Mouse (Mus musculus) spleen, postnatal 10 days (tissue): ENCODE data around the gene Ins2.
A peak's percentile ranks its signal among the peaks of the same experiment; 100 is the strongest.

Experiments used
- DNase-seq, 2 experiments: peaks; one replicate each; pipeline ENCODE4 v3.0.0; 2021 to 2022; ENCODE audit warnings: low spot score in 2 of 2

The Ins2 gene

DNA sequence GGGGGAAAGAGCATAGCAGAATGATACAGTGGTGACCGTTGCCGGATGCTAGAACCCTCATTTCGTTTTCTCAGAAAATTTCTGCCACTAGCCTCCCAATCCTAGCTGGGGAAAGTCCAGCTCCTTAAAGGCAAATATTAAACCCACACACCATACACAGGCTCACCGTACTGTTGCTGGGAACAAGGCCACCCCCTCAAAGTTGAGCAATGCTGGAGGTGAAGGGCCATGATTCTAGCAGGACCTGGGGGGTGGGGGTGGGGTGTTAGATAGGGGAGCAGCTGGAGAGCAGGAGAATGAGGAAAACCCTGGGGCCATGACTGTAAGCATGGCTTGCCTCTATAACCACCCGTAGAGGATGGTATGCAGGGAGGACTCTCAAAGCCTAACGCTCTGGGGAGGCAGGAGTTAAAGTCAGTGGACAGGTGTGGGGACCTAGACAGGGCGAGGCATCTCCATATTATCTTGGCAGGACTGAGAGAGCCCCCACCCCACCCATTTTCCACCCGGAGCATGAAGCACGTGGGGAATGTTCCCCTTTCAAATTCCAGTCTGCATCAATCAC is 78.6 kb downstream of the Ins2 start:
- DNase-seq = no peak

DNA sequence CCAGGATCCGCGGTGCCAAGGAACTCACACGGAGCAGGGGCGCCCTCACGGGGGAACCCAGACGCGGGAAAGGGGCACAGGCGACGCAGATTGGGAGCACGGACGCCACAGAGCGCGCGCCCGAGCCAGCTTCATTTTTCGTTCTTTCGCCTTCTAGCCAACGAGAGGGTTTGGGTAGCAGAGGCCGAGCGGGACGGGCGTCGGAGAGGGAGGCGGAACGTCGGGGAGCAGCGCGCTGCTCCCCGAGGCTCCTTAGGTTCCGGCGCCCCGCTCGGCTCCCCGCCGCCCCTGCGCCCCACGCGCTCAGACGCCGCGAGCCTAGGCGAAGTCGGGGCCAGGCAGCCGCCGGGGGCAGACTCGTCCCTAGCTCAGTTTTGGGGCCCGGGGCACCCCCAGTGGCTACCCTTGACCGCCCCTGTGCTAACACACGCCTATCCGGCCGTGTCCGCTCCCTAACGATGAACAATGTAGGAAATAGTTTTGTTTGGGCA is 79.2 kb downstream of the Ins2 start:
- DNase-seq = peak in 1 of 2 experiments; percentile 42

DNA sequence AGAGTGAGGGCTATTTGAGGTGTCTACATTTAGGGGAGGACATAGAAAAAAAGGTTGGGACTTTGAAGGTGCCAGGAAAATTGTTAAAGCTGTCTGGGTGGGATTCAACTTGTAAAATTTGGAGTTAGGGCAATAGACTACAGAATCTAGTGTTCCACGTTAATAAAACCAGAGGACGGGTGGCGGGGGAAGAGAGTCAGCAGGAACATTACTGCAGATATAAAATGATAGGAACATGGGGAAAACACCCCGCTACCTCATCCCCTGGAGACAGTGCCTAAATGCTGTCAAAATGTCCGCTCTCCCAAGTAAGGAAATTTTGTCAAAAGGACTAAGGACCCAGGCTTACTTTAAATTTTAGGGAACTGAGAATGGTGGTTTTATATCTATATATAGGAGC is 80.0 kb downstream of the Ins2 start:
- no peak for DNase-seq

DNA sequence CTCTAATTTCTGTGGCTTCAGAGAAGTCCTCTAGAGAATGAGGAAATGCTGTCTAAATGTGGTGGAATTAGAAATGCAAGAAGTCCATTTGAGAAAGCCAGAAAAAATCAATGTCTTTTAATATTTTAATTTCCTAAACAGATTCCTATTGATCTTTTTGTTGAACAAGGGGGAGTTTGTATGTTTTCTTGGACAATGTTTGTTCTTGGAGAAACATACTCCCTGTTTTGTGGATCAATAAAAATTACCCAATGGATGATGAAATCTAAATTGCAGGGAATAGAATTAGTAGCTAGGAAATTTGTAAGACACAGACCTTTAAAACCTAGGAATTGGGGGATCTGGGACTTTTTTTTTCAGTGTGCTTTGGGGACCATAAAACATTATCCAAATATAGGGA is 81.4 kb downstream of the Ins2 start:
- DNase-seq = no peak

DNA sequence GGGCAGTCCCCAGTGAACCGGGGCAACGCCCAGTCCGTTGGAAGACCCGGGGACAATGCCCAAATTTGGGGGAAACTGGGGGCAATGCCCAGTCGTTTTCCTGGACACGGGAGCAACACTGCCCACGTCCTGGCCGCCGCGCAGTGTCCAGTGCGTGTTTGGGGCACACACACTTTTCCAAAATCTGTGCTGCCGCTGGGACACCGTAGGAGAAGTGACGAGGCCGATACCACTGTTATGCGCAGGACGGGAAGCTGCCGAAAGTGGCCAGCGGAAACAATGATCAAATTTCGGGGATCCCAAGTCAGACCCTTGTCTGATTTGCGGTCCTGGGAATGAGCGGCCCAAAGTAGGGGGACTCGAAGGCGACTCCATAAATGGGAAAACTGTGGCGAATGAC is 82.1 kb downstream of the Ins2 start:
- no peak for DNase-seq

DNA sequence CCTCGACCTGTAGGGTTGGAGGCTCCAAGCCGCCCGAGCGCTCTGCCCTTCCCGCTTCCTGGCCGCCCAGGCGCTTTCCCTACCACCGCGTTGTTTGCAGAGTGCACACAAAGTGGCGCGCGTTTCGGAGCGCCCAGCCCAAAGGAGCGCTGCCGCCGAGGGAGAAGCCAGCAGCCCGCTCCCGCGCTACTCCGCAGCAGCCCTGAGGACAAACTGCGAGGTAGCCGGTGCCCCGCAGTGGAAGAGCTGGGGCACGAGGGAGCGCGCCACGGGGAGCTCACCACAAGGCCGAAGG is 82.6 kb downstream of the Ins2 start:
- no peak for DNase-seq

DNA sequence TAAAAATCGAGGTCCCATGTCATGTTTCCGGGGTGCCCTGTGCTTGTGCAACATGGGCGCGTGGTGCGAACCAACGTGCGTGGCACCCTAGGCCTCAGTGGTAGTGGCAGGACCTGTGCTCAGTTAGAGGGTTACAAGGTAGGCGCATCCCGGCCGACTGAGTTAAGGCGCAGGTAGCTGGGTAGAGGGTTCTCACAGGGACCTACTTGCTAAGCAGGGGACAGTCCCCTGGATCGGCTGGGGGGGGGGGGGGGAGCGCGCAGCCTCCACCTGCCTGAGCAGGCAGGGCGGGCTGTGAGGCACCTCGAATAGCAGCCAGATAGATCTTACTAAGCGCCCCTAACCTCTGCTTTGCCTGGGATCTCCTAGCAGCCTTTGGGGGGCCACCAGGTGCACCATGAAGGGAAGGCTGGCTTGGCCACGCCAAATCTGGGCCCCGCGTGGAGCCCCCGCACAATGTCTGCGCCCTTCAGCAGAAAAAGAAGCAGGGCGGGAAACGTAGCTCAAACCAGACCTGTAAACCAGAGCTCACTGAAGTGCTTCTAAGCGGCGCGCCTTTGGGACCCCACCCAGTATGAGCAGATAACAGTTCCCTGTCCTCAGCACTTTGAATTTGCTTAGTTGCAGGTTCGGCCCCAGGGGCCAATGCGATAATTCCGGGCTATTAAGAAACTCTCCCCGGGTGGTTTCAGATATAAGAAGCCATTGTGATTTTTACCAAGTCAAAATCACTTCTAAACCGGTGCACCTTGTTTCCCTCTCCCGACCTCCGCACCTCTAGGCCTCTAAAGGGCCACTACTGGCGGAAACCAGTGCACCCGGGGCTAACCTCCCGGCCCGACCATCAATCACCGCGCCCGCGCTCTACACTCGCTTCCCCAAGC is 83.2 kb downstream of the Ins2 start:
- DNase-seq = no peak

DNA sequence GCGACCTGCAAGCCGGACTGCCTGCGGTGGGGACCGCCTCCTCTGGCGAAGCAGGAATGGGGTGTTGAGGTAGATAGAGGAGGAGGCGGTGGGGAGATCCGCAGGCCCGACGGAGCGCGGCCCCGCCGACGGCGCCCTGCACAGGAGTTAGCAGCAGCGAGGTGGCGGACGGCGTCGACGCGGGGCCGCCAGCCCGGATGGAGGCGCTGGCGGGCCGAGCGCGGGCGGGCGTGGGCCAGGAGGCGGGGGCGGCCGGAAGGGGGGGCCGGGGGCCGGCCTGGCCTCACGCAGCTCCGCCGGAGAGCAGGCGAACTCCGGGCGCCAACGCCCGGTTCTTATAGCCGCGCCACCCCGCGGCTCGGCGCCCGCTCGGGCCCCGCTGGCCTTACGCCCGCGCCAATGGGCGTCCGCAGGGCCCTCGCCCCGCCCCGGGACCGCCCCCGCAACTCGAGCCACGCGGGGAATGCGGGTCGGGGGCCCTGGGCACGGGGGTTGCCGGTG is 84.0 kb downstream of the Ins2 start:
- DNase-seq = no peak

DNA sequence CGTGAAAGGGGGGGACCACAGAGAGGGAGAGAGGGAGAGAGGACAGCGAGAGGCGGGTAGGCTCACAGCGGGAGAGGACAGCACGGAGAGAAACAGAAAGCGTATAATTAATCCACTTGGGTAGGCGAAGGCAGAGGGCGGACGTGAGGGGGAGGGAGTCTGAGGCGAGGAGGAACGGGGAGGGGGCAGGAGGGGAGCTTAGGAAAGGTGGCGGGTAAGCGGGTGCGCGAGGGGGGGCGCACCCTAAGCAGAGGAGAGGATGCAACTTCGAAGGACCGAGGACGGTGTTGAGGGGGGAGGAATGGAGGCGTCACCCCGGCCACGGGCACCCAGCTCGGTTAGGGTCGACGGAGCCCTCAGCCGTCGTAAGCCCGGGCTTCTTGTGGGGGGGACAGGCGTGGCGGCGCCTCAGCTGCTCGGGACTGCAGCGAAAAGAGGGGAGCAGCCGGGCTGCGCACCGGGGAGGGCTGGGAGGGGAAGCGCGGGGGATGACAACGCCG is 84.5 kb downstream of the Ins2 start:
- no peak for DNase-seq

DNA sequence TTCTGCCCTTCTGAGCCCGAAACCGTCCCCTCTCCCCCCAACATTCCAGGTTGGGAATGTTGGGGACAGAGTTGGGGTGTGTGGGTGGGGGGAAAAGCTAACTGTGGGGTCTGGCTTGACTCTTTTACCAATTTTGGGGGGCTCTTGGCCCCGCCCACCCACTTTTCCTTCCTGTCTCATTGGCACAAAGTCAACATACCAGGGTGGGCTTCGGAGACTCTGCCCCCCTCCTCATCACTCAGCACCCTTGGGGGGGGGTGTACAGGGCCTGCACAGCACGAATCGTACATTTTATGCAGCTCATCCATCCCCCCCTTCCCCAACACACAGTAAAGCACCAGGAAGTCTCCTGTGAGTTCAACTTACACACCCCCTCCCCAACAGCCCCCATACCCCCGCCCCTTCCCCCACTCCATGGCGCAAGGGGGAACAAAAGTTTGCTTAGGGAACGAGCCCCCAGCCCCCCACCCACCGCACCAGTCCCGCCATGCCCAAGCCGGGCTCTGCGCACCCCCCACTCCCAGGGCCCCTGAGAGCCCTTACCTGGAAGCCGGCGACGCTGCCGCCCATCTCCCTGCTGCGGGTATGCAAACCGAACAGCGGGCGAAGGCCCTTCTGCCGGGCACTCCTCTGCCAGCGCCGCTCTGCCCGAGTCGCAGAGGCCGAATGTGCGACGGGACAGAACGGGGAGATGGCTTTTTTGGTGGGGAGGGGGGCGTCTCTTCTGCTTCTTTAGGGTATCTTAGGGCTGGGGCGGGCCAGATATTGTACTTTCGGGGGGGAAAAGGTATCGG is 85.2 kb downstream of the Ins2 start:
- no peak for DNase-seq

DNA sequence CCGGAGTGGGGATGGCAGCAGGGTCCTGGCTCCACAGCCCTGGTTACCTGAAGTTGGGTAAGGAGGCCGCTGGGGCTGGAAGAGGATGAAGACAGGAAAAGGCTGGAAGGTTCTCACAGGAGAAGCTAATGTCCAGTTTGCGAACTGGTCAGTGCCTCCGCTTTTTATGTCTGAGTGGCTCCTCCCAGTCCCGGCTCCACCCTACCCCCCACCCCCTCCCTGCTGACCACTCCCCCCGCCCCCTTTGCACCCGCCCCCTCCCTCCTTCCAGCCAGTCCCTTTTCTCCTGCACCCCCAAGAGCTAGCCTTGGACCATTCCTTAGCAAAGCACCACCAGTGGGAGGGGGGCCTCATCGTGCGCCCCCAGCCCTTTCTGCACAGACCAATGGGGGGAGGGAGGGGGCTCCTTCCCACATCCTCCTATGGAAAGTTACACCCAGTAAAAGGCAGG is 85.8 kb downstream of the Ins2 start:
- DNase-seq = no peak

DNA sequence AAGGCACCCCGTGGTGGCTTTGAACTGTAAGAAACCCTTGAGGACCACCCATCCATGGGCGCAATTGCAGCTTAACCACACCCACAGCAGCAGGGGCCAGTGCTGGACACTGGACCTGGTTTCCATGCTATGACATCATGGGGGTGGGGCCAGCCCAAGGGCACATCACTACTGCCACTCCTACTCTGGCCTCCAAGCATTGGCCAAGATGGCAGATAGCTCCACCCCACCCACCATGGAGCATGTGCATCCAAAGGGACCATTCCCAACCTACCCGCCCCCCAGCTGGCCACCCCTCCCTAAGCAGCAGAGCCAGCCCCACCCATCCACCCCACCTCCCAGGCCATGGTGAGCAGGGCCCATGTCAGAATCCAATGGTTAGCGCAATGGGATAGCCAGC is 87.1 kb downstream of the Ins2 start:
- no peak for DNase-seq

DNA sequence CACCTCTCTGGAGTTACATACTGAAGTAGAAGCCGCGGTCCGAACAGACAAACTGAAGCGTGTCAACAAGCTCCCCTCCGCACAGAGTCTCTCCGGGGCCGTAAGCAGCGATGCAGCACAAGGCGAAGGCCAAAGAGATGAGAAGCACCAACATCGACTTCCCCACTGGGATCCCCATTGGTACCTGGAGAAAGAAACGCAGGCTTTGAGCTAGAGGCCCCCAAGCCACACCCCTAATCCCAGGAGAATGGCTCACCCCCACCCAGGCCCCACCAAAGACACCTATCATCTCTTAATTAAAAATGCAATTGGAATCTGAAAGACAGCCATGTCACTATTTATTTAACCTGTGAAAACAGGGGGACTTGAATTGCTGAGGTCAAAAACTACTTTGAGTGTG is 87.5 kb downstream of the Ins2 start:
- no peak for DNase-seq

DNA sequence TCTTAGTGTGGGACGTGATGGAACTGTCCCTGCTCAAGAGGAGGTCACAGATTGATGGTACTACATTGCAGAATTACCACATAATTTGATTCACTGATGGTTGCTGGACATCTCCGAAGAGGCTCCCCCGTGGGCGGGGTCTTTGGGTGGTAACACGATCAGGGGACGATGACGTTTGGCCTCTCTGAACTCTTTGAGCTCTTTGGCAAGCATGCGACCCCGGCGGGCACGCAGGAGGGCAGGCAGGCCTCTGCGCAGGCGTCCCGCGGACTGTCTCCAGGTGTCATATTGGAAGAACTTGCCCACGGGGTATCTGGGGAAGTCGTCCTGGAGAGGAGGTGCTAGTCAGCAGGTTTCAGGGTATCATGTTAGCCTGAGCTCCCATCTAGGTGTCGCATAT is 89.5 kb downstream of the Ins2 start:
- DNase-seq = no peak

DNA sequence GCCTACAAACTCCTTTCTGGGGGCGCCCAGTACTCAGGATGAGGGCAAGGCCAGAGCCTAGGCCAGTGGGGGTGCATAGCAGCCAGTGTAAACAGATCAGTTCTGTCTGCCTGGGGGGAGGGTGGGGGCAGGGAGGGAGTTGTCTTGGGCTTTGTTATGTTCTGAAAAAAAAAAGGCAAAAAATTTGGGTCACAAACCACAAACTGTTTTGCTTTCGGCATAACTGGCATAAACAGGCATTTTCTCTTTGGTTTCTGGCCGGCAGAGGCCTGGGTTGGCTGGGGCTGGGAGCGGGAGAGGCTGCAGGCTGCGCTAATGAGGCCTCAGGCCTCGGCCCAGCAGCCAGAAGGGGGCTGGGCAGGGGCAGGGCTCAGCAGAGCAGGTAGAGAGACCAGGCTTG is 96.5 kb downstream of the Ins2 start:
- DNase-seq = no peak

DNA sequence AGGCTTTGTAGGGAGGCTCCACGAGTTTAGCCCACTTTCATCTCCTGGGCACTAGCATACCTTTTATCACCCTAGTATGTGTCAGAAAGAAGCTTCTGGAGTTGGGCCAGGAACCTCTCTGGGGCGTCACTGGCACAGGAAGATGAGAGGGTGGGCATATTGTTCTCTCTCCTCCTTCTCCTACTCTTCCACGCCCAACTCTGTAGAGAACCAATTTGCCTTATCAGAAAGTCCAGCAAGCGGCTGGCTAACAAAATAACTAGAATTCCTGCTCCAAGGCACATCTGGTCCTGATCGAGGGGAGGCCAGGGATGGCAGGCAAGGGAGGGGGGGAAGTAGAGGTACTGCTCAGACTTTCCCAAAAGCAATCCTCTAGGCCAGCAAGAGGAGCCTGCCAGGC is 98.1 kb downstream of the Ins2 start:
- no peak for DNase-seq

DNA sequence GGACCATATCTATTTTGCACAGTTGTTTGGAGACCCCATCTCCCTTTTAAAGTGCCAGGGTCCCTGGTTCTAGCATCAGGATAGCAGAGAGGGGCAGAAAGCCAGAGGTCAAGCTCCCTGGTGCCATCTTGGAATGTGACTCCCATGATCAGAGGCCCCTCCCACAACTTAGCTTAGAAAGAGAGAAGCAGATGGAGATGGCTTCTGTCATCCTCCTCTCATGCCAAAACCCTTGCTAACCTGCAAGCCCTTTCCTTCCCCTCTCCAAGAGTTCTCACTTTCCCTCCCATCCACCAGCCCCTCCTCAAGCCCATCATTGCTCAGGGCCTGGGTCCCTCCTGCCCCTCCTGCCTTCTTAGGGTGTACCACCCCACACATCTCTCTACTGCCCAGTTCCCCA is 107.0 kb downstream of the Ins2 start:
- DNase-seq = no peak

DNA sequence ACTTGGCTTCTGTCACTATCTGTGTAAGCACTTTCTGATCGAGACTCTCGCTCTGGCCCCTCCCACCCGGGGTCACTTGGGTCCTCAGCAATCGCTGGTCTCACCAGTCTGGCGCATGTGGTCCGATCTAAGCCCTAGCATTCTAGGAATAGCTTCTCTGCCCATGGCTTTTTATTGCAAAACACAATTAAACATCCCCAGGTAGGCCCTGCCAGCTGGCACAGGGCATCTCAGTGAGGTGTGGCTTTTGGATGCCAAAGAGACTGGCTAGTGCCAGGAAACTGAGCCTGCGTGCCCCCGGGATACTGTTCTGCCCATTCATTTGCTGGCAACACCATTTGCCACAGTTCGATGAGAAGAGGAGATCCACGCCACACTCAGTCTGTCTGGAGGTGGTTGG is 112.5 kb downstream of the Ins2 start:
- DNase-seq = no peak

DNA sequence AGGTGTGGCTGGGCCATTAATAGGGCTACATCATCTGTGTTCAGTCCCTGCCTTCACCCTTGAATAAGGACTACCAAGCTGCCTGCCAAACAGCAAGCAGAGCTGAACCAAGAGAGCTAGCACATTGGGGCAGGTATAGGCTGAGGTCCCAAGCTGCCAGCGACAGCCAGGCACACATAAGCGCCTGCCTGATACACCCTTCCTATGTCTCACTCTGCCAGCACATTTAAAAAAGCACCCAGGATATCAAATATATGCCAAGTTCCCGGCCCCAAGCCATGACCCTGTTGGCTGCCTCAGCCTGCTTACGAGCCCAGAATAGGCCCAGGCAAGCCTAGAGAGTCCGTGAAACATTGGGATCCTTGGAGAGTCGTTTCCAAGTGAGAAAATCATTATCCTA is 113.4 kb downstream of the Ins2 start:
- DNase-seq = no peak
